Mouse (Mus musculus): ENCODE results near the gene Grap. TPM values are rescaled to one million over a fixed set of nuclear protein-coding genes. Genes with fewer than 3 reads are reported as not detected.
A peak's percentile ranks its signal among the peaks of the same experiment; 100 is the strongest.

The Grap gene
- polyA plus RNA-seq, 1 experiment from 2014 or later: 6.0 TPM

DNA sequence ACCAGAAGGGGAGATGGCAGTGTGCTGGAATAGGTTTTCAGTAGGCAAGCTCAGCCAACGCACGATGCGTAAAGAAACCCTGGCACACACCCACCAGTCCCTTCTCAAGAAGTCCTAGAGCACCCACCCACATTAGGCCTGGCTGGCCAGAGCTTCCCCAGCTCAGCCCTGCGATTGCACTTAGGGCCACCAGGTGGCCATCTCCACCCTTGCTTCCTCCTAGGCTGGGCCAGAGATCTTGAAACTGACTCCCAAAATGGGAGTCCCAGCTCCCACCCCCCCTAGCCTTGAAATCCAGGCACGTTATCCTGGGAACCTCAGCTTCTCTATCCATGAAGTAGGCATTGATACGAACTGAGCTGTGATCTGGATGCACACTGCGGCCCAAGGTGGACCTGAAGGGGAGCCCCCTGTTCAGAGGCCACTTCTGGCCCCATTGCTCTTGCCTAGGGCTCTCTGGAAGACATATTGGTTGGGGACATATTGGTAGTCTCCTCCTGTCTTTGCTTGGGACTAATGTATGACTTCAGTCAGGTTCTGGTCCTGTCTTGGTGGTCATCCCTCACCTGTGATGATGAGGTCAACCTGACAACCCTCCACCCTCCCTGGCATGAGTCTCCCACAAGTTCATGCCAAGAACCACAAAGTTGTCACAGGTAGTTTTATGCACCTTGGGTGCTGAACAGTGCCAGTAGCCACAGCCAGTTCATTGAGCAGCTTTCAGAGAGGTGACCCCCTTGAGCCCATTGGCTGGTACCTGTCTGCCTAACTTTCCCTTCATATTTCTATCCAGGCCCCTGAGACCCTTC, 13.1 kb downstream of the Grap start:
- no peaks in the 10 kb centered on the region for H3K36me3 ChIP-seq (replicated peaks)
- H3K4me3 ChIP-seq: no peak overlapping the region
- no peak overlapping the region for H3K27ac ChIP-seq (replicated peaks)
- peaks cover 13% of the 10 kb centered on the region for H3K4me1 ChIP-seq
- H3K27me3 ChIP-seq (replicated peaks; ENCODE audit: low read depth, poor library complexity, severe bottlenecking): peaks cover 16% of the 10 kb centered on the region
- H3K9me3 ChIP-seq: no peaks in the 10 kb centered on the region
- DNase-seq (ENCODE audit: low spot score): peak; percentile 58
- 58% methylated on average over 7 of the region's 7 CpGs for WGBS

GRCm38 (mm10) chr11:61667248-61667647, 14.2 kb downstream of the Grap start:
- Histone ChIP-seq H3K4me1 (peaks cover 20% of the 10 kb centered on the region), H3K4me3 (no peak overlapping the region), H3K27me3 (replicated peaks; ENCODE audit: low read depth, poor library complexity, severe bottlenecking) (peaks cover 26% of the 10 kb centered on the region), H3K36me3 (replicated peaks) (no peaks in the 10 kb centered on the region), H3K9me3 (no peaks in the 10 kb centered on the region), H3K27ac (replicated peaks) (no peak overlapping the region)
- no peak for DNase-seq (ENCODE audit: low spot score)
- WGBS: 80% methylated on average over 5 of the region's 5 CpGs

- Histone ChIP-seq H3K27ac (replicated peaks) (no peak overlapping the region), H3K36me3 (replicated peaks) (no peaks in the 10 kb centered on the region), H3K4me1 (peaks cover 21% of the 10 kb centered on the region), H3K27me3 (replicated peaks; ENCODE audit: low read depth, poor library complexity, severe bottlenecking) (peaks cover 31% of the 10 kb centered on the region), H3K4me3 (no peak overlapping the region), H3K9me3 (no peaks in the 10 kb centered on the region)
- no peak for DNase-seq (ENCODE audit: low spot score)
- 74% methylated on average over 5 of the region's 5 CpGs for WGBS
These were observed 14.7 kb downstream of the Grap start for GRCm38 (mm10) chr11:61667782-61668181.

DNA sequence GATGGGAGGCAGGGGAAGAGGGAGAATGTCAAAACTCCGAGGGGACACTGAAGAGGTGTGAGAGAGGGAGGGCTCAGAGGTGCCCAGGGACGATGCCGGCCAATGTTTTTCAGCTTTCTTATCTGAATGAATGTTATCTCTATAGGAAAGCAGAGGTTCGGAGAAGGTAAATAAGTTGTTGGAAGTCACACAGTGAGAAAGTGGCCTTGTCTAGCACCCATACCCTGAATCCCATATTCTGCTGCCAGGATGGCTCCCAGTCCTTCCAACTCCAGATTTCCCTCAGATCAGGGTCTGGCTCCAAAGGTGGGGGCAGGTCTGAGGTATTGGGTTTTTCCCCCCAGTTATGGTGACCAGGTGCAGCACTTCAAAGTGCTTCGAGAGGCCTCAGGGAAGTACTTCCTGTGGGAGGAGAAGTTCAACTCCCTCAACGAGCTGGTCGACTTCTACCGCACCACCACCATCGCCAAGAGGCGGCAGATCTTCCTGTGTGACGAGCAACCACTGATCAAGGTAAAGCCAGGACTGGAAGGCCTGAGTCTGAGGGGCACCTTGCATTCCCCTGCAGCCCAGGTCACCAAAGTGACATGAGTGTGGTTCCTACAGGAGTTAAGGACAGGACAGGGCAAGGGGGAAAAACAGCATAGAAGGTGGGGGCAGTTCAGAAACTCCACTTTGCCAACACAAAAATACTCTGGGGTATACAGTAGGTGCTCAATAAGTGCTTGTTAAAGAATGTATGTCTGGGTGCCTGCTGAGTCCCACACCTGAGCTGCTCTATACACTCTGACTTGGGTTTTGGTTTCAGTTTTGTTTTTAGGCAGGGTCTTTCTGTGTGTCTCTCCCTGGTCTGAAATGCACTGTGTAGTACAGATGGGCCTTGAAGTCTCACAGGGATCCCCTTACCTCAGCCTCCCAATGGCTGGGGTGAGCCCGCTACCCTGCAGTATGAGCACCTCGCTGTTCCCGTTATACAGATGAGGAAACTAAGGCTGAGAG, 16.7 kb downstream of the Grap start:
- H3K4me3 ChIP-seq: no peak overlapping the region
- no peak for DNase-seq (ENCODE audit: low spot score)
- H3K36me3 ChIP-seq (replicated peaks): no peaks in the 10 kb centered on the region
- H3K27me3 ChIP-seq (replicated peaks; ENCODE audit: low read depth, poor library complexity, severe bottlenecking): peaks cover 48% of the 10 kb centered on the region
- H3K27ac ChIP-seq (replicated peaks): no peak overlapping the region
- H3K4me1 ChIP-seq: peaks cover 32% of the 10 kb centered on the region
- 82% methylated on average over 14 of the region's 14 CpGs for WGBS
- no peaks in the 10 kb centered on the region for H3K9me3 ChIP-seq

- Histone ChIP-seq H3K4me1 (peaks cover 49% of the 10 kb centered on the region), H3K9me3 (no peaks in the 10 kb centered on the region), H3K27ac (replicated peaks) (no peak overlapping the region), H3K4me3 (no peak overlapping the region), H3K27me3 (replicated peaks; ENCODE audit: low read depth, poor library complexity, severe bottlenecking) (peaks cover 48% of the 10 kb centered on the region), H3K36me3 (replicated peaks) (no peaks in the 10 kb centered on the region)
- 58% methylated on average over 19 of the region's 19 CpGs for WGBS
- no peak for DNase-seq (ENCODE audit: low spot score)
These were observed 18.8 kb downstream of the Grap start for GRCm38 (mm10) chr11:61671781-61672383.

DNA sequence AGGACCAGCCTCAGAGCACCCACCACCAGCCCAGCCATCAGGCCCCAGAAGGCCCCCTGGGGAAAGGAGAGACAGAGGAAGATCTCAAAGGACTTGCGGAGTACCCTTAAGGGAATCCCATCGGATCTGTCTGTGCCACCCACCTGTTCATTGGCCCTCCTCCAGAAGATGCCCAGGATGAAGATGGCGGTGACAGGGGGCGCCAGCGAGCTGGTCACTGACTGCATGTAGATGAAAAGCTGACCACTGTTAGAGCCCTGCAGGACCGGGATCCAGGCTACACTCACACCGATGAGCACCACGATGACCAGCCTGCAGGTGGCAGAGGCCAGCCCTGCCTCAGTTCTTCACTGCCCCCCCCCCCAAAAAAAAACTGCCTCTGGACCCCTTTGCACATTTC, 20.6 kb downstream of the Grap start:
- Histone ChIP-seq H3K27me3 (replicated peaks; ENCODE audit: low read depth, poor library complexity, severe bottlenecking) (peaks cover 47% of the 10 kb centered on the region), H3K4me3 (no peak overlapping the region), H3K9me3 (no peaks in the 10 kb centered on the region), H3K4me1 (peaks cover 59% of the 10 kb centered on the region), H3K36me3 (replicated peaks) (no peaks in the 10 kb centered on the region), H3K27ac (replicated peaks) (0 out of 2 replicates have a peak overlapping the region, but pooled peaks have one; percentile 70)
- WGBS: 35% methylated on average over 8 of the region's 8 CpGs
- DNase-seq (ENCODE audit: low spot score): peak; percentile 47

DNA sequence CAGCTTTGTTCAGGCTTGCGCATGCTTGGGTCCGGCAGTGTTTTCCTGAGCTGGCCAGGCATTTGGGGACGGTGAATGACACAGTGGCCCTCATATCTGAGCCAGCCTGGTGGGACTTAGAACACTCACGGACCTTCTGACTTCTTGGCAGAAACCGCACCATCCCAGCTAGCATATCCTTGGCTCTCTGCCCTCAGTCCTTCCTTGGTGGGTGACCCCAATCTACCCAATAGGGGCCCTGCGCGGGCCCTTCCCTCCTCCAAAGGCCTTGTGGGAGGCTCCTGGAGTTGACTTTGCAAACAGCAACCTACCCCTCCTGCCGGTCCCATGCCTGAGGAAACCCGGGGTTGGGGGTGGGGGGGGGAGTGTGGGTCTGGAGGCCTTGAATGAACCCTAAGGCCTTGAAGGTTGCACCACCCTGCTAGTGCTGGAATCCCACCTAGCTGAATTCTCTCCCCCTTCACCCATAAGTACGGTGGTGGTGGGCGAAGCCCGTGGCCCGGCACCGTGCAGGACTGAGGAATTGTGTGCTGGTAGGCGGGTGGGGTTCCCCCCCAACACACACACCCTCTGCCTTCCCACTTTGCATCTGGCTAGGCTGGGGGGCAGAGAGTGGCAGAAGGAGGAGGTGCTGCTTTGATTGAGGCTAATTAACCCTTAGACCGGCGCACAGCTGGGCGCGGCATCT, 21.2 kb downstream of the Grap start:
- Histone ChIP-seq H3K4me3 (peak overlapping the region; percentile 33), H3K9me3 (no peaks in the 10 kb centered on the region), H3K4me1 (peaks cover 65% of the 10 kb centered on the region), H3K36me3 (replicated peaks) (no peaks in the 10 kb centered on the region), H3K27ac (replicated peaks) (peak overlapping the region; percentile 70), H3K27me3 (replicated peaks; ENCODE audit: low read depth, poor library complexity, severe bottlenecking) (peaks cover 48% of the 10 kb centered on the region)
- WGBS: 26% methylated on average over 19 of the region's 19 CpGs
- no peak for DNase-seq (ENCODE audit: low spot score)

DNA sequence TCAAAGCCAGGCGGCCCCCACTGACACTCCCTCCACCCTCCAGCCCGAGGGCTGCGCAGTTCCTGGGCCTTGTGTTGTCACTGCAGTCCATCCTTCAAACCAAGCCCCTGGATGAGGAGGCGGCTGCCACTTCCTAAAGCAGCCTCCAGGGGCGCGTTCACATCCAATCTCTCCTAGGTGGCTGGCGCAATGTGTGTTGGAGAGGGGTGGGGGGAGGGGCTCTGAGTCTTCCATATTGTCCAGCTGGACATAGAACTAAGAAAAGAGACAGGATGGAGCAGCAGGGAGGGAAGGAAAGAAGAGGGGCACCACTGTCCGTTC, 21.7 kb downstream of the Grap start:
- Histone ChIP-seq H3K4me3 (peak overlapping the region; percentile 33), H3K9me3 (no peaks in the 10 kb centered on the region), H3K27ac (replicated peaks) (peak overlapping the region; percentile 70), H3K36me3 (replicated peaks) (no peaks in the 10 kb centered on the region), H3K4me1 (peaks cover 70% of the 10 kb centered on the region), H3K27me3 (replicated peaks; ENCODE audit: low read depth, poor library complexity, severe bottlenecking) (peaks cover 51% of the 10 kb centered on the region)
- WGBS: under 1% methylated on average over 8 of the region's 8 CpGs
- DNase-seq (ENCODE audit: low spot score): peak; percentile 87

- Histone ChIP-seq H3K36me3 (replicated peaks) (no peaks in the 10 kb centered on the region), H3K4me1 (peaks cover 71% of the 10 kb centered on the region), H3K9me3 (no peaks in the 10 kb centered on the region), H3K27me3 (replicated peaks; ENCODE audit: low read depth, poor library complexity, severe bottlenecking) (peaks cover 48% of the 10 kb centered on the region), H3K4me3 (0 out of 2 replicates have a peak overlapping the region, but pooled peaks have one; percentile 14), H3K27ac (replicated peaks) (peak overlapping the region; percentile 70)
- 53% methylated on average over 2 of the region's 2 CpGs for WGBS
- DNase-seq (ENCODE audit: low spot score): no peak
These were observed 22.3 kb downstream of the Grap start for GRCm38 (mm10) chr11:61675332-61675731.

- WGBS: 46% methylated on average over 7 of the region's 7 CpGs
- Histone ChIP-seq H3K9me3 (no peaks in the 10 kb centered on the region), H3K36me3 (replicated peaks) (no peaks in the 10 kb centered on the region), H3K27me3 (replicated peaks; ENCODE audit: low read depth, poor library complexity, severe bottlenecking) (peaks cover 38% of the 10 kb centered on the region), H3K4me1 (peaks cover 65% of the 10 kb centered on the region), H3K4me3 (0 out of 2 replicates have a peak overlapping the region, but pooled peaks have one; percentile 8), H3K27ac (replicated peaks) (peak overlapping the region; percentile 70)
- peak; percentile 77 for DNase-seq (ENCODE audit: low spot score)
These were observed 23.3 kb downstream of the Grap start for GRCm38 (mm10) chr11:61676216-61676854.

DNA sequence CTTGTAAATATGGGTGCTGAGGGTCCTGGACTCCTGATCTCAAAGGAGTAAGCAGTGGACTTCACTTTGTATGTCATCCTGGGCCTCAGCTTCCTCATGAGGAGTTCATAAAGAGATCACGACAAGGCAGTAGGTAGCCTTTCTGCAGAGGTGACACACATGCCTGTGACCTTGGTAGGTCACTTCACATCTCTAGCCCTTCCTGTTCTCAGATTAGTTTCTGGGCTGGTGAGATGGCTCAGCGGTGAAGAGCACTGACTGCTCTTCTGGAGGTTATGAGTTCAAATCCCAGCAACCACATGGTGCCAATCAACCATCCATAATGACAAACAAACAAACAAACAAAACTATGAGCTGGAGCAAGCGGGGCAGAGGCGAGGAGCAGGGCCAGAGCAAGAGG, 24.6 kb downstream of the Grap start:
- WGBS: 87% methylated on average over 4 of the region's 4 CpGs
- no peaks in the 10 kb centered on the region for H3K36me3 ChIP-seq (replicated peaks)
- H3K27me3 ChIP-seq (replicated peaks; ENCODE audit: low read depth, poor library complexity, severe bottlenecking): peaks cover 34% of the 10 kb centered on the region
- no peaks in the 10 kb centered on the region for H3K9me3 ChIP-seq
- DNase-seq (ENCODE audit: low spot score): no peak
- peaks cover 56% of the 10 kb centered on the region for H3K4me1 ChIP-seq
- H3K4me3 ChIP-seq: no peak overlapping the region
- H3K27ac ChIP-seq (replicated peaks): no peak overlapping the region

Data from embryonic facial prominence, embryonic 10.5 days (tissue).